Mouse (Mus musculus): ENCODE measurements around the gene Hdac9. TPM values are rescaled to one million over a fixed set of nuclear protein-coding genes. Genes with fewer than 3 reads are reported as not detected.

Gene Hdac9
- polyA plus RNA-seq, 1 experiment = 6.0 TPM

GRCm38 (mm10) chr12:34680576-34680975 lies 236.3 kb downstream of the Hdac9 start:
- TF ChIP-seq CTCF (IDR thresholded peaks at IDR 0.05; ENCODE audit: borderline replicate concordance, insufficient read depth, low read length) (no peak), POLR2A (IDR thresholded peaks at IDR 0.05; ENCODE audit: low read depth, low read length) (no peak)
- Histone ChIP-seq H3K27ac (ENCODE audit: insufficient read depth, low read length) (no peak overlapping the region), H3K4me3 (ENCODE audit: insufficient read depth, low read length) (no peak overlapping the region)

GRCm38 (mm10) chr12:34677110-34677509 lies 239.8 kb downstream of the Hdac9 start:
- Histone ChIP-seq H3K27ac (ENCODE audit: insufficient read depth, low read length) (no peak overlapping the region), H3K4me1 (ENCODE audit: control insufficient read depth, insufficient read depth, low read length) (no peaks in the 10 kb centered on the region), H3K4me3 (ENCODE audit: insufficient read depth, low read length) (no peak overlapping the region)
- TF ChIP-seq CTCF (IDR thresholded peaks at IDR 0.05; ENCODE audit: borderline replicate concordance, insufficient read depth, low read length) = no peak
- no peak for TF ChIP-seq POLR2A (IDR thresholded peaks at IDR 0.05; ENCODE audit: low read depth, low read length)

More at GRCm38 (mm10) chr12:34680576-34680975, 236.3 kb downstream of the Hdac9 start:
- H3K4me1 ChIP-seq (ENCODE audit: control insufficient read depth, insufficient read depth, low read length) = no peaks in the 10 kb centered on the region

GRCm38 (mm10) chr12:34674235-34674634 lies 242.7 kb downstream of the Hdac9 start:
- H3K27ac ChIP-seq (ENCODE audit: insufficient read depth, low read length) = no peak overlapping the region
- no peaks in the 10 kb centered on the region for H3K4me1 ChIP-seq (ENCODE audit: control insufficient read depth, insufficient read depth, low read length)
- TF ChIP-seq CTCF (IDR thresholded peaks at IDR 0.05; ENCODE audit: borderline replicate concordance, insufficient read depth, low read length) (no peak), POLR2A (IDR thresholded peaks at IDR 0.05; ENCODE audit: low read depth, low read length) (no peak)
- no peak overlapping the region for H3K4me3 ChIP-seq (ENCODE audit: insufficient read depth, low read length)

- H3K4me1 ChIP-seq (ENCODE audit: control insufficient read depth, insufficient read depth, low read length) = no peaks in the 10 kb centered on the region
- H3K4me3 ChIP-seq (ENCODE audit: insufficient read depth, low read length) = no peak overlapping the region
- no peak overlapping the region for H3K27ac ChIP-seq (ENCODE audit: insufficient read depth, low read length)
- TF ChIP-seq POLR2A (IDR thresholded peaks at IDR 0.05; ENCODE audit: low read depth, low read length) (no peak), CTCF (IDR thresholded peaks at IDR 0.05; ENCODE audit: borderline replicate concordance, insufficient read depth, low read length) (no peak)
Measured at GRCm38 (mm10) chr12:34673539-34673938, 243.4 kb downstream of the Hdac9 start.

GRCm38 (mm10) chr12:34664758-34665157 lies 252.1 kb downstream of the Hdac9 start:
- Histone ChIP-seq H3K4me1 (ENCODE audit: control insufficient read depth, insufficient read depth, low read length) (no peaks in the 10 kb centered on the region), H3K27ac (ENCODE audit: insufficient read depth, low read length) (no peak overlapping the region), H3K4me3 (ENCODE audit: insufficient read depth, low read length) (no peak overlapping the region)
- TF ChIP-seq CTCF (IDR thresholded peaks at IDR 0.05; ENCODE audit: borderline replicate concordance, insufficient read depth, low read length) (peak; percentile 40), POLR2A (IDR thresholded peaks at IDR 0.05; ENCODE audit: low read depth, low read length) (no peak)

GRCm38 (mm10) chr12:34661378-34661777 lies 255.5 kb downstream of the Hdac9 start:
- Histone ChIP-seq H3K4me3 (ENCODE audit: insufficient read depth, low read length) (no peak overlapping the region), H3K27ac (ENCODE audit: insufficient read depth, low read length) (no peak overlapping the region), H3K4me1 (ENCODE audit: control insufficient read depth, insufficient read depth, low read length) (no peaks in the 10 kb centered on the region)
- TF ChIP-seq POLR2A (IDR thresholded peaks at IDR 0.05; ENCODE audit: low read depth, low read length) = no peak
- no peak for TF ChIP-seq CTCF (IDR thresholded peaks at IDR 0.05; ENCODE audit: borderline replicate concordance, insufficient read depth, low read length)

- H3K4me3 ChIP-seq (ENCODE audit: insufficient read depth, low read length) = no peak overlapping the region
- no peak for TF ChIP-seq POLR2A (IDR thresholded peaks at IDR 0.05; ENCODE audit: low read depth, low read length)
- no peak for TF ChIP-seq CTCF (IDR thresholded peaks at IDR 0.05; ENCODE audit: borderline replicate concordance, insufficient read depth, low read length)
Measured at GRCm38 (mm10) chr12:34660027-34660426, 256.9 kb downstream of the Hdac9 start.

GRCm38 (mm10) chr12:34658568-34658967 lies 258.3 kb downstream of the Hdac9 start:
- Histone ChIP-seq H3K27ac (ENCODE audit: insufficient read depth, low read length) (no peak overlapping the region), H3K4me3 (ENCODE audit: insufficient read depth, low read length) (no peak overlapping the region), H3K4me1 (ENCODE audit: control insufficient read depth, insufficient read depth, low read length) (no peaks in the 10 kb centered on the region)
- no peak for TF ChIP-seq POLR2A (IDR thresholded peaks at IDR 0.05; ENCODE audit: low read depth, low read length)
- TF ChIP-seq CTCF (IDR thresholded peaks at IDR 0.05; ENCODE audit: borderline replicate concordance, insufficient read depth, low read length) = no peak

More at GRCm38 (mm10) chr12:34660027-34660426, 256.9 kb downstream of the Hdac9 start:
- no peaks in the 10 kb centered on the region for H3K4me1 ChIP-seq (ENCODE audit: control insufficient read depth, insufficient read depth, low read length)
- H3K27ac ChIP-seq (ENCODE audit: insufficient read depth, low read length) = no peak overlapping the region

- no peak for TF ChIP-seq POLR2A (IDR thresholded peaks at IDR 0.05; ENCODE audit: low read depth, low read length)
- no peak for TF ChIP-seq CTCF (IDR thresholded peaks at IDR 0.05; ENCODE audit: borderline replicate concordance, insufficient read depth, low read length)
- Histone ChIP-seq H3K4me1 (ENCODE audit: control insufficient read depth, insufficient read depth, low read length) (no peaks in the 10 kb centered on the region), H3K4me3 (ENCODE audit: insufficient read depth, low read length) (no peak overlapping the region)
Measured at GRCm38 (mm10) chr12:34658119-34658518, 258.8 kb downstream of the Hdac9 start.

GRCm38 (mm10) chr12:34653615-34654014 lies 263.3 kb downstream of the Hdac9 start:
- no peak overlapping the region for H3K27ac ChIP-seq (ENCODE audit: insufficient read depth, low read length)
- H3K4me1 ChIP-seq (ENCODE audit: control insufficient read depth, insufficient read depth, low read length) = no peaks in the 10 kb centered on the region
- no peak for TF ChIP-seq POLR2A (IDR thresholded peaks at IDR 0.05; ENCODE audit: low read depth, low read length)
- peak; percentile 8; the same call in 1 of the 2 replicates for TF ChIP-seq CTCF (IDR thresholded peaks at IDR 0.05; ENCODE audit: borderline replicate concordance, insufficient read depth, low read length)
- H3K4me3 ChIP-seq (ENCODE audit: insufficient read depth, low read length) = no peak overlapping the region

More at GRCm38 (mm10) chr12:34658119-34658518, 258.8 kb downstream of the Hdac9 start:
- no peak overlapping the region for H3K27ac ChIP-seq (ENCODE audit: insufficient read depth, low read length)
